Mouse (Mus musculus): ENCODE data around the gene 0610010K14Rik. TPM values are rescaled to one million over a fixed set of nuclear protein-coding genes. Genes with fewer than 3 reads are reported as not detected.

0610010K14Rik gene
- polyA plus RNA-seq (2017; shearing (Covaris generic)), result 187 TPM

GRCm38 (mm10) chr11:70237457-70238167 lies at the start of gene 0610010K14Rik:
Gene 0610010K14Rik, minus strand, starts transcription at chr11:70237914.

GRCm38 (mm10) chr11:70254931-70255531 lies 17.3 kb upstream of the 0610010K14Rik start, which contains the start of gene Alox12:
Gene Alox12, minus strand, starts transcription at chr11:70255353.

DNA sequence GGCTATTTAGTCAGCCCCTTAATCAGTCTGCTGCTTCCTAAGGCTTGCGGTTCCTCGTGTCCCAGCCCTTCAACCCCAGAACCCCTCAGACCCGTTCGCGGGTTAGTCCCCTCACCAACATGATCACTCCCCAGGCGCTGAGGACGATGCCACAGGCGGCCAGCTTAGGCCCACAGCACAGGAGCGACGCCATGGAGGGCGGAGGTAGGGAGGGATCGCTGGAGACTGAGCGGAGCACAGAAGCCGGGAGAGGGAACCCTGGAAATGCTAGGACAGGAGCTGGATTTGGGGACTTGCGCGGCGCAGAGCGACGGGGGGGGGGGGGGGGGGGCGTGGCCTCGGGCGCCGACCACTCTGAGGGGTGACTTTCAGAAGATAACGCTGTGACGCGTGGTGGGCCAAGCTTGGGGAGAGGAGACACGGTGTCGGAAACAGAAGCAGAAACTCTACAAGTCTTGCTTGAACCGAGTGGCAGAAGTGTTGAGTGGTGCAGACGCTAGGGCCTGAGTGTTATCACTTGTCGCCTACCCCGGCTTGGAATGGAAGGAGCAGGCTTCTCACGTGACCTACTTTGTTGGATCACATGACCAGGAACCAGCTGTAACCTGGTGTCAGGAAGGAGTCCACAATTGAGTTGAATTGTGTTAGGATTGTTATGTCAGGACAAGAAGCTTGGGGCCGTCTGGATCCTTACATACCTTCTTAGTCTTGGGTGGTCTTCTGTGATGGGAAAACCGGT lies 2.0 kb upstream of the 0610010K14Rik start, which contains the start of the genes Gm21988 and Rnasek:
Gm21988 (minus strand) TSS at position 290 of the 739 bp plus-strand sequence.
Rnasek (minus strand) TSS at position 302 of the 739 bp plus-strand sequence.

GRCm38 (mm10) chr11:70229260-70230010 lies 8.3 kb downstream of the 0610010K14Rik start, which contains the start of gene Bcl6b:
Gene Bcl6b, minus strand, starts transcription at chr11:70229798.

GRCm38 (mm10) chr11:70220731-70221602 lies 16.7 kb downstream of the 0610010K14Rik start, which contains the start of gene Slc16a13:
Gene Slc16a13, minus strand, starts transcription at chr11:70221064.

DNA sequence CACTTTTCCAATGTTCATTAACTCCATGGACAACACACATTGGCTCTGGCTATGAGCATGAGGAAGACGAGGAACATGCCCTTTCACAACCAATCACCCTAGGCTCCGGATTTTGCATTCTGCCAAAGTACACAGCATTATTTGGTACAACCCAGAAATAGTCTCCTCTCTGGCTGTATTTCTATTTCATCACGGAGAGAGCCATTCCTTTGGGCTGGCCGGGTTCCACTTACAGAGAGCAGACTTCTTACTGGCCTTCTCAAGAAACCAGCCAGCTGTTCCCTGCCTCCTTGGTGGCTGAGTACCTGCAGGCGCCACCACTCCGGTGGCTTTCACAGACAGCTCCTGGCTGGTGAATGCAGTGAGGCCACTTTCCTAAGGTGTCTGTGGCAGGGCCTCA lies 25.3 kb downstream of the 0610010K14Rik start, which contains the start of gene Slc16a11:
Slc16a11 (plus strand) TSS at position 330 of the 400 bp plus-strand sequence.

Other genes starting within 250 kb of the 0610010K14Rik start
- gene Gabarap, start 246.8 kb downstream of the 0610010K14Rik start, polyA plus RNA-seq (2017; shearing (Covaris generic)), result 493 TPM
- gene Phf23, start 242.1 kb downstream of the 0610010K14Rik start, polyA plus RNA-seq (2017; shearing (Covaris generic)), result 114 TPM
- gene Dvl2, start 237.3 kb downstream of the 0610010K14Rik start, polyA plus RNA-seq (2017; shearing (Covaris generic)), result 19.7 TPM
- gene Acadvl, start 222.5 kb downstream of the 0610010K14Rik start, polyA plus RNA-seq (2017; shearing (Covaris generic)), result 120 TPM
- 9.4 TPM for gene Dlg4, start 221.0 kb downstream of the 0610010K14Rik start, polyA plus RNA-seq (2017; shearing (Covaris generic))
- gene Asgr1, start 183.8 kb downstream of the 0610010K14Rik start, polyA plus RNA-seq (2017; shearing (Covaris generic)), result not detected
- gene Asgr2, start 145.3 kb downstream of the 0610010K14Rik start, polyA plus RNA-seq (2017; shearing (Covaris generic)), result not detected
- not detected for gene Mgl2, start 107.6 kb downstream of the 0610010K14Rik start, polyA plus RNA-seq (2017; shearing (Covaris generic))
- gene Clec10a, start 81.7 kb downstream of the 0610010K14Rik start, polyA plus RNA-seq (2017; shearing (Covaris generic)), result not detected
- 0.24 TPM for gene Slc16a11, start 25.2 kb downstream of the 0610010K14Rik start, polyA plus RNA-seq (2017; shearing (Covaris generic))
- gene Slc16a13, start 16.9 kb downstream of the 0610010K14Rik start, polyA plus RNA-seq (2017; shearing (Covaris generic)), result 4.5 TPM
- 0.29 TPM for gene Bcl6b, start 8.1 kb downstream of the 0610010K14Rik start, polyA plus RNA-seq (2017; shearing (Covaris generic))
- gene Gm21988, start 1.9 kb upstream of the 0610010K14Rik start, polyA plus RNA-seq (2017; shearing (Covaris generic)), result 3.3 TPM
- 281 TPM for gene Rnasek, start 1.9 kb upstream of the 0610010K14Rik start, polyA plus RNA-seq (2017; shearing (Covaris generic))
- 0.27 TPM for gene Alox12, start 17.4 kb upstream of the 0610010K14Rik start, polyA plus RNA-seq (2017; shearing (Covaris generic))
- gene Alox12e, start 84.7 kb upstream of the 0610010K14Rik start, polyA plus RNA-seq (2017; shearing (Covaris generic)), result not detected
- not detected for gene Alox15, start 114.1 kb upstream of the 0610010K14Rik start, polyA plus RNA-seq (2017; shearing (Covaris generic))
- gene Pelp1, start 172.1 kb upstream of the 0610010K14Rik start, polyA plus RNA-seq (2017; shearing (Covaris generic)), result 12.8 TPM
- gene Arrb2, start 194.7 kb upstream of the 0610010K14Rik start, polyA plus RNA-seq (2017; shearing (Covaris generic)), result 217 TPM
- gene Med11, start 214.0 kb upstream of the 0610010K14Rik start, polyA plus RNA-seq (2017; shearing (Covaris generic)), result 81.1 TPM
- gene Zmynd15, start 221.5 kb upstream of the 0610010K14Rik start, polyA plus RNA-seq (2017; shearing (Covaris generic)), result not detected
- 0.57 TPM for gene Cxcl16, start 222.1 kb upstream of the 0610010K14Rik start, polyA plus RNA-seq (2017; shearing (Covaris generic))